Mouse (Mus musculus): ENCODE data around the gene Ttbk1. TPM values are rescaled to one million over a fixed set of nuclear protein-coding genes. Genes with fewer than 3 reads are reported as not detected.

Gene Ttbk1
- polyA plus RNA-seq (2015; fragmentation: Nextera tagmentation; extraction: Ambion mirVana): 0.27 and 0.31 TPM in 2 replicates

DNA sequence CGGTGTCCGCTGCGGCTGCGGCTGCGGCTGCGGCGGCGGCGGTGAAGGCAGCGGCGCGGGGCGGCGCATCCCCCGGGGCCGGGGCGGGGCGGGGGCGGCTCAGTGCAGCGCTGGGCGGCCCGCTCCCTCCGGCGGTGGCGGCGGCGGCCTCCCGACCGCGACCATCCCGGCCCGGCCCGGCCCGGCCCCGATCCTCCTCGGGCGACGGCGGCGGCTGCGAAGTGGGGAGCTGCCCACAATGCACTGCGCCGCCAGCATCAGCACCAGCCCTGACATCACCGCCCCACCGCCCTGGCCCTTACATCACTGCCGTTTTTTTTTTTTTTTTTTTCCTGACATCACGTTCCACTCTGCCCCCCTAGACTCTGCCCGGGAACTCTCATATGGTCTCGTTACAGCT lies at the start of gene Ttbk1:
TSS of gene Ttbk1 (minus strand) at position 245 of the 400 bp plus-strand sequence.
- peak within 1 kb of the TSS; percentile 62 for H3K4me2 ChIP-seq
- no peaks in the 10 kb centered on the region for H3K9me3 ChIP-seq
- H3K4me3 ChIP-seq (replicated peaks): peak within 1 kb of the TSS; percentile 34
- peaks cover 64% of the 10 kb centered on the region for H3K27me3 ChIP-seq (replicated peaks)
- H3K36me3 ChIP-seq: no peaks in the 10 kb centered on the region
- H3K9ac ChIP-seq: no peak within 1 kb of the TSS
- WGBS: under 1% methylated on average over 31 of the region's 49 CpGs
- ATAC-seq (ENCODE audit: insufficient read depth, low FRiP score, low read depth): no peak
- H3K27ac ChIP-seq: no peak within 1 kb of the TSS
- H3K4me1 ChIP-seq: peaks cover 12% of the 10 kb centered on the region

DNA sequence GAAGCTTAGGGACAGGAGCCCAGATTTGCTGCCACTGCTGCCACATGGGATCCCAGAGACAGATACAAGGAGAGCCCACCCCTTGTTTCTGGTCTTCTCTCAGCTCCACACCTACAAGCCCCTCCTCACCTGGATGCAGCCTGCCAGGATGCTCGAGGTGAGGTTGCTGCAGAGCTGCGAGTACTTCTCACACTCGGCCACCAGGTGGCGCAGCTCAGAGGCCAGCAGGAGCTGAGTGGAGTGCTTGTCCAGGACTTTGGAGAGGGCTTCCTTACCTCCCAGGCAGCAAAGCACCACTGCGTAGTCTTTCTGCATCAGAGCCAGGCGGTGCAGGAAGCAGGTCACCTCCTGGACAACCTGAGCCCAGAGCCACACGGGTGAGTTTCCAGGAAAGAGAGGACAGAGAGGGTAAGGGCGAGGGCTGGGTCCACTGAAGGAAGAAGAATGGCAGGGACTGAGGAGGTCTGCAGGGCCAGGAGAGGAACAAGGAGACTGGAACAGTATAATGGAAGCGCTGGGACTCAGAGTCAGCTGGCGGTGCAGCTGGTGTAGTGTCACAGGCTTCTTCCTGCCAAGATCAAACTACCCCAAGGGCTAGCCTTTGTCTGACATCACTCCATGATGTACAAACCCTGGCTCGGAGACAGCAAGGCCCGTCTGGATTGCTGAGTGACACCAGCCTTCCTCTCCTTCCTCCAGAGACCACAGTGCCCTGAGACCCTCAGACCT lies 38.3 kb upstream of the Ttbk1 start:
- Histone ChIP-seq H3K27ac (no peak overlapping the region), H3K9me3 (no peaks in the 10 kb centered on the region), H3K36me3 (no peaks in the 10 kb centered on the region), H3K4me2 (no peak overlapping the region), H3K4me3 (replicated peaks) (no peak overlapping the region), H3K4me1 (0 out of 2 replicates have a peak, but pooled peaks cover 4% of the 10 kb centered on the region), H3K27me3 (replicated peaks) (no peaks in the 10 kb centered on the region; the same call in 1 of the 2 replicates), H3K9ac (no peak overlapping the region)
- 43% methylated on average over 12 of the region's 12 CpGs for WGBS
- peak; percentile 68 for ATAC-seq (ENCODE audit: insufficient read depth, low FRiP score, low read depth)

DNA sequence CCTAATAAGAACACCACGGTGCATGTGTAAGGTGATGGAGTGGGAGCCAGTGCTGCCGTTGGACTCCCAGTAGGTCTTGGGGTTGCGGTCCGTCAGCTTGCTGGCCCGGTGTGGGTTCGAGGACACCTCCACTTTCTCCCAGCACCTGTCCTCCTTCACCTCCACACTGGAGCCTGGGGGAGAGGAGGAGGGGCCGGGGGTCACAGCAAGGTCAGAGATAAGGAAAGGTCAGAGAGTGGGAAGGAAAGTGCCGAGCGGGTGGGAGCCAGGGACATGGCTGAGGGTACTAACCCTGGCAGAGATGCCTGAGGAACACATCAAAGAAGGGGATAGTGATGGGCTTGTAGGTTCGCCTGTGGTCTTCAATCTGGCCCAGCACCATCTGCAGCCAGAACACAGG lies 37.6 kb upstream of the Ttbk1 start:
- H3K27me3 ChIP-seq (replicated peaks): no peaks in the 10 kb centered on the region; the same call in 1 of the 2 replicates
- H3K4me2 ChIP-seq: no peak overlapping the region
- H3K9ac ChIP-seq: no peak overlapping the region
- H3K36me3 ChIP-seq: no peaks in the 10 kb centered on the region
- no peak overlapping the region for H3K27ac ChIP-seq
- 0 out of 2 replicates have a peak, but pooled peaks cover 7% of the 10 kb centered on the region for H3K4me1 ChIP-seq
- no peak overlapping the region for H3K4me3 ChIP-seq (replicated peaks)
- H3K9me3 ChIP-seq: no peaks in the 10 kb centered on the region
- ATAC-seq (ENCODE audit: insufficient read depth, low FRiP score, low read depth): no peak
- 65% methylated on average over 10 of the region's 10 CpGs for WGBS

GRCm38 (mm10) chr17:46521963-46522668 lies 34.6 kb upstream of the Ttbk1 start:
- WGBS: 40% methylated on average over 24 of the region's 24 CpGs
- ATAC-seq (ENCODE audit: insufficient read depth, low FRiP score, low read depth): no peak

DNA sequence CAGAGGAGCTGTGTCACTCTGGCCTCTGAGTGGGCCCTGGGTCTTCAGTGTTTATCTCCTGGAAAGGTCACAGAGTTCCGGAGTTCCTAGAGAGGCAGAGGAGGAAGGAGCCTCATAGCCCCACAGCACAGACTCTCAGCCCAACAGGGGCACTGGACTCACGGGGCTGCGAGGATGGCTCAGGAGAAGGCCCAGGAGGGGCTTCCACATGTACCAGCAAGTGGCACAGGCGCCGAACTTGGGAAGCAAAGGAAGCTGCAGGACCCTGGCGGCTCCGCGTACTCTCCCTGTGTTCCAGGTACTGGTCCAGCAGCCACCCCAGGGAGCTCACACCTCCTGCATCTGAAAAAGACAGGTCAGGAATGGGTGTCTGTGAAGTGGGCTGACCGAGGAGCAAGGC lies 33.7 kb upstream of the Ttbk1 start:
- no peak for ATAC-seq (ENCODE audit: insufficient read depth, low FRiP score, low read depth)
- 0 out of 2 replicates have a peak, but pooled peaks cover 7% of the 10 kb centered on the region for H3K4me1 ChIP-seq
- no peak overlapping the region for H3K27ac ChIP-seq
- no peaks in the 10 kb centered on the region for H3K9me3 ChIP-seq
- 69% methylated on average over 9 of the region's 9 CpGs for WGBS
- H3K4me3 ChIP-seq (replicated peaks): 0 out of 2 replicates have a peak overlapping the region, but pooled peaks have one; percentile 16
- peak overlapping the region; percentile 42 for H3K4me2 ChIP-seq
- H3K36me3 ChIP-seq: no peaks in the 10 kb centered on the region
- H3K9ac ChIP-seq: no peak overlapping the region
- H3K27me3 ChIP-seq (replicated peaks): no peaks in the 10 kb centered on the region; the same call in 1 of the 2 replicates

More at GRCm38 (mm10) chr17:46521963-46522668, 34.6 kb upstream of the Ttbk1 start:
- Histone ChIP-seq H3K36me3 (no peaks in the 10 kb centered on the region), H3K4me2 (no peak overlapping the region), H3K9me3 (no peaks in the 10 kb centered on the region), H3K4me1 (0 out of 2 replicates have a peak, but pooled peaks cover 7% of the 10 kb centered on the region), H3K4me3 (replicated peaks) (no peak overlapping the region), H3K9ac (no peak overlapping the region), H3K27me3 (replicated peaks) (no peaks in the 10 kb centered on the region; the same call in 1 of the 2 replicates), H3K27ac (no peak overlapping the region)

GRCm38 (mm10) chr17:46520385-46520979 lies 33.0 kb upstream of the Ttbk1 start:
- Histone ChIP-seq H3K4me2 (peak overlapping the region; percentile 42), H3K27ac (no peak overlapping the region), H3K9ac (no peak overlapping the region), H3K4me1 (0 out of 2 replicates have a peak, but pooled peaks cover 7% of the 10 kb centered on the region), H3K9me3 (no peaks in the 10 kb centered on the region), H3K36me3 (no peaks in the 10 kb centered on the region), H3K27me3 (replicated peaks) (no peaks in the 10 kb centered on the region; the same call in 1 of the 2 replicates), H3K4me3 (replicated peaks) (peak overlapping the region; percentile 16)
- WGBS: 30% methylated on average over 25 of the region's 25 CpGs
- peak; percentile 38; the same call in 1 of the 2 replicates for ATAC-seq (ENCODE audit: insufficient read depth, low FRiP score, low read depth)

DNA sequence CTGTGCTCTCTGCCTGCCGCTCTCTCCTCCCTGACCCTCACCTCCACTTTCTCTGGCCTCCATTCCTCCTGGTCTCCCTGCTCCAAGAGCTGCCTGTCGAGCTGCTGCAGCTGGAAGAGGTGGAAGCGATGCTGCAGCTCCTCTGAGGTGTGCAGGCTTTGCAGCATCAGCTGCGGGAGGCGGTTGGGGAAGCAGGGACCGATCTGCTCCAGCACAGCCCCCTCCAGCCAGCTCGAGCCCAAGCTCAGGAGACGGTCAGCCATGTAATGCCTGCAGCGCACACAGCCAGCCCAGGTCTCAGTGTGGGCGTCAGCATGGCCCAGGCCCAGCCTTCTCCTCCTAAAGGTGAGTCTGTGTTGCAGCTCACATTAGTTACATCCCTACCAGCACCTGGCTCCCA lies 32.5 kb upstream of the Ttbk1 start:
- no peak for ATAC-seq (ENCODE audit: insufficient read depth, low FRiP score, low read depth)
- Histone ChIP-seq H3K4me1 (0 out of 2 replicates have a peak, but pooled peaks cover 7% of the 10 kb centered on the region), H3K36me3 (no peaks in the 10 kb centered on the region), H3K9me3 (no peaks in the 10 kb centered on the region), H3K9ac (no peak overlapping the region), H3K4me2 (peak overlapping the region; percentile 42), H3K4me3 (replicated peaks) (peak overlapping the region; percentile 16), H3K27me3 (replicated peaks) (no peaks in the 10 kb centered on the region; the same call in 1 of the 2 replicates), H3K27ac (no peak overlapping the region)
- 56% methylated on average over 10 of the region's 10 CpGs for WGBS

DNA sequence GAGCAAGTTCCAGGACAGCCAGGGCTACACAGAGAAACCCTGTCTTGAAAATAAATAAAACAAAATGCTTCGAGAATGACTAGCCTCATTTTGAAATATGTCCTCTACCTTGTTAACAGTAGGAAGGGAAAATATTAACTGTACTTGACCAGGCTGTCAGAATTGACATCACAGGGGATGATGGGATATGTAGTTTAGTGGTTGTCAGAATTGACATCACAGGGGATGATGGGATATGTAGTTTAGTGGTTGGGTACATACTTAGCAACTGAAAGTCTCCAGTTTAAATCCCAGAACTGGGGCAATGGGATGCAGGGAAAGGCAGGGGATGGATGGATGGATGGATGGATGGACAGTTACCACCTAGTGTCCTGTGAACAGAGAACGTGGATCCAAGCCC lies 25.9 kb upstream of the Ttbk1 start:
- H3K4me2 ChIP-seq: no peak overlapping the region
- no peak overlapping the region for H3K4me3 ChIP-seq (replicated peaks)
- no peaks in the 10 kb centered on the region for H3K9me3 ChIP-seq
- no peak for ATAC-seq (ENCODE audit: insufficient read depth, low FRiP score, low read depth)
- H3K4me1 ChIP-seq: no peaks in the 10 kb centered on the region
- H3K36me3 ChIP-seq: no peaks in the 10 kb centered on the region
- no peaks in the 10 kb centered on the region for H3K27me3 ChIP-seq (replicated peaks)
- H3K27ac ChIP-seq: no peak overlapping the region
- 60% methylated on average over 2 of the region's 2 CpGs for WGBS
- no peak overlapping the region for H3K9ac ChIP-seq

DNA sequence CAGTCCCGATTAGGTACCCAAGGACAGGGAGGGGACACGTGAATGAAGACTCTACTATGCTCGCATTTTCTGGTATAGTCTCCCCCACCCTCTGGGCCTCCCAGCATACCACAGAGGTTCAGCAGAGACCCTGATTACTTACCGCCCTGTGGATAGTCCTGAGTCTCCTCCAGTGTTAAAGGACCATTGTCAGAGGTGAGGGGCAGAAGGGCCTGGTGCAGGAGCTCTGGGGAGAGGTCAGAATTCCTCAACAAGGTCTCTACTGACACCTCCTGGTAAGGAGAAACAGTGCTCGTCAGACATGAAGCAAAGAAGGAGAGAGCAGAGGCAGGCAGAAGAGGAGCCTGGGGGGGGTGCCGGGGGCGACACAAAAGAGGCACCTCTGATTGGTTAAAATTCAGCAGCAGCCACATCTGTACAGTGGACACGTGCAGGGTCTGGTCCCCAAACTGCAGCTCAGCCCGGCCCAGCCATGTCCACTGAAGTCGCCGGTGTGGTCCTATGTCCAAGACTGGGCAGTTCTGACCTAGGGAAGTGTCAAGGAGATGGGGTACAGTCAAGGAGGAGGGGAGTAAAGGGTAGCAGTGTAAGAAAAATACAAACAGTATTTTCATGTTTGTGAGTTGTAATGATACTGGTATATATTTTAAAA lies 23.7 kb upstream of the Ttbk1 start:
- H3K36me3 ChIP-seq: no peaks in the 10 kb centered on the region
- no peak overlapping the region for H3K4me2 ChIP-seq
- H3K4me3 ChIP-seq (replicated peaks): no peak overlapping the region
- H3K9ac ChIP-seq: 0 out of 2 replicates have a peak overlapping the region, but pooled peaks have one; percentile 22
- H3K27ac ChIP-seq: no peak overlapping the region
- H3K4me1 ChIP-seq: no peaks in the 10 kb centered on the region
- 50% methylated on average over 11 of the region's 11 CpGs for WGBS
- no peak for ATAC-seq (ENCODE audit: insufficient read depth, low FRiP score, low read depth)
- H3K9me3 ChIP-seq: no peaks in the 10 kb centered on the region
- H3K27me3 ChIP-seq (replicated peaks): no peaks in the 10 kb centered on the region

- Histone ChIP-seq H3K4me2 (no peak overlapping the region), H3K4me3 (replicated peaks) (no peak overlapping the region), H3K27me3 (replicated peaks) (no peaks in the 10 kb centered on the region), H3K9me3 (no peaks in the 10 kb centered on the region), H3K9ac (no peak overlapping the region), H3K36me3 (no peaks in the 10 kb centered on the region), H3K4me1 (no peaks in the 10 kb centered on the region), H3K27ac (no peak overlapping the region)
- no peak for ATAC-seq (ENCODE audit: insufficient read depth, low FRiP score, low read depth)
- WGBS: 78% methylated on average over 3 of the region's 3 CpGs
Observed at GRCm38 (mm10) chr17:46505617-46506016, 18.1 kb upstream of the Ttbk1 start.

GRCm38 (mm10) chr17:46503847-46504638 lies 16.6 kb upstream of the Ttbk1 start:
- Histone ChIP-seq H3K4me2 (no peak overlapping the region), H3K9me3 (no peaks in the 10 kb centered on the region), H3K9ac (no peak overlapping the region), H3K36me3 (no peaks in the 10 kb centered on the region), H3K27ac (no peak overlapping the region), H3K4me3 (replicated peaks) (no peak overlapping the region), H3K4me1 (no peaks in the 10 kb centered on the region), H3K27me3 (replicated peaks) (no peaks in the 10 kb centered on the region)
- WGBS: 76% methylated on average over 14 of the region's 14 CpGs
- ATAC-seq (ENCODE audit: insufficient read depth, low FRiP score, low read depth): no peak
